Mouse (Mus musculus) forebrain, embryonic 10.5 days (tissue): ENCODE results near the gene Btbd17. TPM values are rescaled to one million over a fixed set of nuclear protein-coding genes. Genes with fewer than 3 reads are reported as not detected.
A peak's percentile ranks its signal among the peaks of the same experiment; 100 is the strongest.

Experiments used
- DNase-seq: peaks from one replicate; pipeline ENCODE4 v3.0.0-alpha.2; 2017; ENCODE audit warnings: low spot score; ENCODE audit errors: extremely low spot score
- H3K27ac ChIP-seq: fragments of 300-500 bp; sonication (generic); 2 replicates; pipeline ENCODE4 v1.5.1; 2016; ENCODE audit warnings: mild to moderate bottlenecking
- H3K27me3 ChIP-seq: fragments of 300-500 bp; sonication (generic); 2 replicates; pipeline ENCODE4 v1.6.1; 2016; ENCODE audit warnings: mild to moderate bottlenecking; ENCODE audit not compliant: poor library complexity, severe bottlenecking
- H3K36me3 ChIP-seq: fragments of 300-500 bp; sonication (generic); replicated peaks from 2 replicates; pipeline ENCODE4 v1.6.1; 2016; ENCODE audit warnings: mild to moderate bottlenecking, moderate library complexity
- H3K4me1 ChIP-seq: fragments of 300-500 bp; sonication (generic); 2 replicates; pipeline ENCODE4 v1.6.1; 2016
- H3K4me3 ChIP-seq: fragments of 300-500 bp; sonication (generic); 2 replicates; pipeline ENCODE4 v1.5.1; 2016; ENCODE audit warnings: mild to moderate bottlenecking, moderate library complexity
- H3K9me3 ChIP-seq: fragments of 300-500 bp; sonication (generic); 2 replicates; pipeline ENCODE4 v1.6.1; 2016; ENCODE audit warnings: mild to moderate bottlenecking, moderate library complexity
- WGBS: fragments of 180-500 bp; shearing (Covaris S2); methylation state at CpG from one replicate; pipeline ENCODE4 v1.1.7; 2016; 5-methylcytosine and 5-hydroxymethylcytosine counted together
- polyA plus RNA-seq: library from polyadenylated mRNA; unstranded; fragments of >200 nt; fragmentation: Nextera tagmentation; extraction: Ambion mirVana; gene quantifications from 2 replicates; pipeline ENCODE4 v1.2.1, GENCODE M21; 2016

The Btbd17 gene
- polyA plus RNA-seq, 1 experiment from 2014 or later: 20.8 TPM

DNA sequence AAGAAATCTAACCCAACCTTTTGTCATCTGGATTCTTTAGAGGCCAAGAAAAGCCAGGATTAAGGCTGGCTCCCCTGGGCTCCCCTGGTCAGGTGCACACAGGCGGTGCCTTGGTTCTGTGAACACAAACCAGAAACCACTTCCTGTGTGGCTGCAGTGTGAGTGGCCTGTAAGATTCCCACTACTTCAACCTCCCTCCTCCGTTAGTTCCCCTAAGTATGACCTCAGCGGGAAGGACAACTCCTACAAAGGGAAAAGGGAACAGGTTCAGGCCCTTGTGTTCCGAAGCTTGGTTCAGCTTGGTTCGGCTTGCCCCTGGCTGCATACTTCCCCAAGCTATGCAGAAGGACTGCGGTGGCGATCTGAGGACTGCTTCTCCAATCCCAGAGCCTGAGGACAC lies 22.4 kb upstream of the Btbd17 start:
- H3K9me3 ChIP-seq: peaks cover 11% of the 10 kb centered on the region
- H3K4me3 ChIP-seq: no peak overlapping the region
- 96% methylated on average over 7 of the region's 7 CpGs for WGBS
- H3K36me3 ChIP-seq: no peaks in the 10 kb centered on the region
- H3K27me3 ChIP-seq: peaks cover 8% of the 10 kb centered on the region
- H3K27ac ChIP-seq: peak overlapping the region; percentile 27
- no peak for DNase-seq
- peaks cover 51% of the 10 kb centered on the region for H3K4me1 ChIP-seq

DNA sequence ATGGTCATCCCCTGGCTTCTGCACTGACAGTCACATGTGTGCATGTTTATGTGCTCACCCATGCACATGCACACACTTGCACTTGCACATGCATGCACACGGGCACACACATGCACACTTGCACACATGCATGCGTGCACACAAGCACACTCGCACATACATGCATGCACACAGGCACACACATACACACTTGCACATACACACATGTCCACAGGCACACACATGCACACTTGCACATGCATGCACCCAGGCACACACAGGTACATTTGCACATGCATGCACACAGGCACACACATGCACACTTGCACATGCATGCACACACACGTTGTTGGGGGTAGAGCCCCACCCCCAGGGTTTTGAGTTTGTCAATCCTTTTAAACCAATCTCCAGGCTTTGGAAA lies 21.2 kb upstream of the Btbd17 start:
- Histone ChIP-seq H3K36me3 (no peaks in the 10 kb centered on the region), H3K27ac (no peak overlapping the region), H3K4me3 (no peak overlapping the region), H3K9me3 (peaks cover 11% of the 10 kb centered on the region), H3K27me3 (peaks cover 8% of the 10 kb centered on the region), H3K4me1 (peaks cover 48% of the 10 kb centered on the region)
- no peak for DNase-seq
- WGBS: 86% methylated on average over 4 of the region's 4 CpGs

GRCm38 (mm10) chr11:114814873-114815592 lies 19.3 kb upstream of the Btbd17 start:
- Histone ChIP-seq H3K4me1 (peaks cover 44% of the 10 kb centered on the region), H3K27ac (no peak overlapping the region), H3K36me3 (no peaks in the 10 kb centered on the region), H3K4me3 (no peak overlapping the region), H3K9me3 (peaks cover 11% of the 10 kb centered on the region), H3K27me3 (no peaks in the 10 kb centered on the region; the same call in 1 of the 2 replicates)
- no peak for DNase-seq
- 81% methylated on average over 11 of the region's 11 CpGs for WGBS

- peak; percentile 91 for DNase-seq
- Histone ChIP-seq H3K27me3 (peaks cover 5% of the 10 kb centered on the region; the same call in 1 of the 2 replicates), H3K9me3 (peaks cover under 1% of the 10 kb centered on the region; the same call in 1 of the 2 replicates), H3K36me3 (no peaks in the 10 kb centered on the region), H3K4me1 (peaks cover 42% of the 10 kb centered on the region), H3K27ac (peak overlapping the region; percentile 64), H3K4me3 (no peak overlapping the region)
- WGBS: 15% methylated on average over 6 of the region's 6 CpGs
Observed at GRCm38 (mm10) chr11:114812731-114813240, 17.0 kb upstream of the Btbd17 start.

GRCm38 (mm10) chr11:114810344-114810743 lies 14.6 kb upstream of the Btbd17 start:
- Histone ChIP-seq H3K4me3 (no peak overlapping the region), H3K4me1 (peaks cover 50% of the 10 kb centered on the region), H3K36me3 (no peaks in the 10 kb centered on the region), H3K27me3 (peaks cover 15% of the 10 kb centered on the region), H3K9me3 (no peaks in the 10 kb centered on the region), H3K27ac (peak overlapping the region; percentile 66)
- no peak for DNase-seq
- WGBS: 21% methylated on average over 4 of the region's 4 CpGs

DNA sequence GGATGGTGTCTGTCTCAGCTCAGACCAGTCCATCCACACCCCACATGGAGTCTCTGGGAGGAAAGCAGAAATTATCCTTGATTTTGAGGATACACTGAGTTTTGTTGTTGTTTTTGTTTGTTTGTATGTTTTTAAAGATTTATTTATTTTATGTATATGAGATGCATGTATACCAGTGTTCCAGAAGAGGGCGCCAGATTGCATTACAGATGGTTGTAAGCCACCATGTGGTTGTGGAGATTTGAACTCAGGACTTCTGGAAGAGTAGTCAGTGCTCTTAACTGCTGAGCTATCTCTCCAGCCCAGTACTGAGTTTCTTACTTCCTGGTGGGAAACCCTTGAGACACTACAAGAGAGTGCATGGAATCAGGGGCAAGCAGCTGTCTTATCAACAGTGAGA lies 13.6 kb upstream of the Btbd17 start:
- no peak for DNase-seq
- H3K4me3 ChIP-seq: no peak overlapping the region
- 67% methylated on average over 1 of the region's 1 CpGs for WGBS
- H3K4me1 ChIP-seq: peaks cover 54% of the 10 kb centered on the region
- no peaks in the 10 kb centered on the region for H3K9me3 ChIP-seq
- peaks cover 24% of the 10 kb centered on the region for H3K27me3 ChIP-seq
- H3K36me3 ChIP-seq: no peaks in the 10 kb centered on the region
- H3K27ac ChIP-seq: no peak overlapping the region

DNA sequence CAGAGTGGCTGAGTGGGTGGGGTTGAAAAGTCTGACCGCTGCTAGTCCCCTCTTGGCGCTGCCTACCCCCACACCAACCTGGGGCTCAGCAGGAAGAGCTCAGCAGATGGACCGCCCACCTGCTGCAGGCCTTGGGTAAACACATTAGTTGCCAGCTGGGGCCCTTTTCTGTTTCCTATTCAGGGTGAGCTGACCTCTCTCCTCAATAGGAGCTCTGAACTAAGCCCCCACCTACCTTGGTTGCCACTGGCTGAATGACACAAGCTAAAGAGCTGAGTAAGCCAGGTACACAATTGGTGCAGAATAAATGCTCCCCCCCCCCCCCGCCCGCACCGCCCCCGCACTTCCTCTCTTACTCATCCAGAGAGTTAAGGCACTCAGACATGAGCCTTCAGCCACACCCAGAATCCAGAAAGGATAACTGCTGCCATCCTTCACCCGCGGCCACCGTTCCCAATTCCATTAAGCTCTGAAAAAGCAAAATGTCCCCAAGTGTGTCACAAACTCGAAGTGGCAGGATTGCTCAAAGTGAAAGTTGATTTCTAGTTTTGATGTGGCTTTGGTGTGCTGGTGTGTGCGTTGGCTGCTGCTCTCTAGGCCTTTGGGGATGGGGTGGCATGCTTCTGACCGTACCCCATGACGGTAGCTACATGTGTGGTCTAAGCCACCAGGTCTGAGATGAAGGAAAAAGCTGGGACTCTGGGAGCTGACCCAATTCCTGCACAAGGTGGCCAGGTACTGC lies 12.1 kb upstream of the Btbd17 start:
- Histone ChIP-seq H3K4me1 (peaks cover 65% of the 10 kb centered on the region), H3K9me3 (no peaks in the 10 kb centered on the region), H3K27me3 (peaks cover 35% of the 10 kb centered on the region), H3K27ac (peak overlapping the region; percentile 58), H3K4me3 (no peak overlapping the region), H3K36me3 (no peaks in the 10 kb centered on the region)
- WGBS: 18% methylated on average over 14 of the region's 14 CpGs
- no peak for DNase-seq

- H3K27ac ChIP-seq: peak overlapping the region; percentile 58; the same call in 1 of the 2 replicates
- H3K4me3 ChIP-seq: no peak overlapping the region
- WGBS: 77% methylated on average over 2 of the region's 2 CpGs
- peaks cover 41% of the 10 kb centered on the region for H3K27me3 ChIP-seq
- peaks cover 69% of the 10 kb centered on the region for H3K4me1 ChIP-seq
- H3K9me3 ChIP-seq: no peaks in the 10 kb centered on the region
- no peak for DNase-seq
- H3K36me3 ChIP-seq: no peaks in the 10 kb centered on the region
Observed at GRCm38 (mm10) chr11:114807025-114807424, 11.3 kb upstream of the Btbd17 start.

DNA sequence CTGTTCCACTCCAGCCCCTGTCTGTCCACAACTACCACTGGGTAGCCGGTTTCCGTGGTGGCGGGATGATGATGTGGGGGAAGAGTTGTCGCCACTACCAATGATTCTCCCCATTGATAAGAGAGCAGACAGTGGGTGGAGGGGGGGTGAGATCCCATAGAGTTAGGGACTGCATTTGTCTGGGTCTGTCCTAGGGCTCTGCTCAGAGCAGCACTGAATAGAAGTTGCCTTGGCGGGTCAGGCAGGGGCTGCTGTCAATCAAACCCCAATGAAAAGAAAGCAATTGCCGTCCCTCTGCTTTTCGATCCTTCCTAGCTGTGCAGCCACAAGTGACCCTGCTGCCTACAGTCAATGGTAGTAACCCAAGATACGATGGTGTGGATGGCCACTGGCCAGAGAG lies 8.2 kb upstream of the Btbd17 start:
- peaks cover 58% of the 10 kb centered on the region for H3K4me1 ChIP-seq
- DNase-seq: no peak
- 29% methylated on average over 8 of the region's 8 CpGs for WGBS
- H3K27me3 ChIP-seq: peaks cover 41% of the 10 kb centered on the region
- no peaks in the 10 kb centered on the region for H3K9me3 ChIP-seq
- H3K4me3 ChIP-seq: no peak overlapping the region
- peak overlapping the region; percentile 72 for H3K27ac ChIP-seq
- no peaks in the 10 kb centered on the region for H3K36me3 ChIP-seq

- 64% methylated on average over 15 of the region's 15 CpGs for WGBS
- no peak for DNase-seq
Observed at GRCm38 (mm10) chr11:114802540-114803267, 7.0 kb upstream of the Btbd17 start.

DNA sequence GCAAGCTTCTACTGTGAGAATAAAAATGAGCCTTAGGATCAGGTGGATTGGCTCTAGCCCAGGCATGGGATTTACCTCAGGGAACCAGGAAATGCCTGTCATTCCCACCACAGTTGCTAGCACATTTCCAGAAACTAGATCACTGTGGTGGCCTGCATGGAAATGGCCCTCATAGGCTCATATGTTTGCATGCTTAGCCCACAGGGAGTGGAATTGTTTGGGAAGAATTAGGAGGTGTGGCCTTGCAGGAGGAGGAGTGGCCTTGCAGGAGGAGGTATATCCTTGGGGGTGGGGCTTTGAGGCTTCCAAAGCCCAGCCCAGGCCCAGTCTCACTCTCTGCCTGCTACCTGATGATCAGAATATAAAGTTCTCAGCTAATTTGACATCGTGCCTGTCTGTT lies 6.2 kb upstream of the Btbd17 start:
- Histone ChIP-seq H3K4me1 (peaks cover 48% of the 10 kb centered on the region), H3K36me3 (no peaks in the 10 kb centered on the region), H3K4me3 (no peak overlapping the region), H3K27me3 (peaks cover 36% of the 10 kb centered on the region), H3K9me3 (no peaks in the 10 kb centered on the region), H3K27ac (no peak overlapping the region)
- 88% methylated on average over 1 of the region's 1 CpGs for WGBS
- no peak for DNase-seq

More at GRCm38 (mm10) chr11:114802540-114803267, 7.0 kb upstream of the Btbd17 start:
- Histone ChIP-seq H3K36me3 (no peaks in the 10 kb centered on the region), H3K4me1 (peaks cover 49% of the 10 kb centered on the region), H3K4me3 (no peak overlapping the region), H3K27me3 (peaks cover 36% of the 10 kb centered on the region), H3K9me3 (no peaks in the 10 kb centered on the region), H3K27ac (peak overlapping the region; percentile 75)

GRCm38 (mm10) chr11:114798624-114799023 lies 2.9 kb upstream of the Btbd17 start, which contains the start of gene Gpr142:
Gene Gpr142 (plus strand): TSS chr11:114798924.
- H3K4me3 ChIP-seq: no peak within 1 kb of the TSS
- WGBS: 94% methylated on average over 3 of the region's 3 CpGs
- H3K4me1 ChIP-seq: peaks cover 59% of the 10 kb centered on the region
- no peaks in the 10 kb centered on the region for H3K36me3 ChIP-seq
- peak within 1 kb of the TSS; percentile 95 for H3K27ac ChIP-seq
- no peaks in the 10 kb centered on the region for H3K9me3 ChIP-seq
- DNase-seq: no peak
- peaks cover 21% of the 10 kb centered on the region for H3K27me3 ChIP-seq
